Mouse (Mus musculus): ENCODE measurements at regions not wholly inside any gene's neighbourhood (a gene's known extent, or its start where the extent isn't known, plus 50 kb on each side); places are given as distances from the start of the nearest gene placed in this dataset.
"Not testable (repeated sequence)": the region's sequence is repeated elsewhere in the genome, so short reads cannot be mapped to it uniquely, and the experiment has no call there.

DNA sequence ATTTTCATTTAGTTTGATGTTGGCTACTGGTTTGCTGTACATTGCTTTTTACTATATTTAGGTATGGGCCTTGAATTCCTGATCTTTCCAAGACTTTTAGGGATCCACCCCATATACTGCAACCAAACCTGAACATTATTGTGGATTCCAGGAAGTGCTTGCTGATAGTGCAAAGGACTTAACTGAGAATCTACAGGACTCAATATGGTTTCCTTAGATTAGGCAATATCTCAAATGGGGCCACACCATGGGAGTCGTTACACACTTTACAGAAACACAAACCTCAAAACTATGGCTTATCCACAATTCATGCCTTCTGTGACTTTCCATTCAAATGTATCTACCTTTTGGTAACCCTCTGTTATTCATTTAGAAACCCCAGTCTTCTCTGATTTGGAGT, 488.0 kb downstream of the Dad1 start:
- not testable (repeated sequence) for ATAC-seq (replicated peaks; ENCODE audit: insufficient number of reproducible peaks, low FRiP score, low TSS enrichment, poor library complexity, severe bottlenecking)

DNA sequence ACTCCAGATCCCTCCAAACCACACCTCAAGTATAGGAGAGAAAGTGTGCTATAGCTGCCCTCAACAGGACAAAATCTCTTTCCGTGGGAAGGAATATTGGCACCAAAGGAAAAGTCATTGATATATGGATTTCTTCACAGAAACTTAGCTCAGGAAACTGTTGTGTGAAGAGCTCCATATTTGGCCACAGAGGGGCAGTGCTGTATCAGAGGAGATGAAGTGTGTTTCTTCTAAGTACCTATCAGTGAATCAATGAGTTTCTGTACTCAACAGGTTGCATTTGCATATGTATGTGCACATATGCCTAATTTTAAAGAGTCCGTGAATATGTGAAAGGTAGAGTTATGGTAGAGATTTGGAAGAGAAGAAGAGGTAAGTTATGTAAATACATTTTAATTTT, 493.3 kb downstream of the Dad1 start:
- not testable (repeated sequence) for ATAC-seq (replicated peaks; ENCODE audit: insufficient number of reproducible peaks, low FRiP score, low TSS enrichment, poor library complexity, severe bottlenecking)

DNA sequence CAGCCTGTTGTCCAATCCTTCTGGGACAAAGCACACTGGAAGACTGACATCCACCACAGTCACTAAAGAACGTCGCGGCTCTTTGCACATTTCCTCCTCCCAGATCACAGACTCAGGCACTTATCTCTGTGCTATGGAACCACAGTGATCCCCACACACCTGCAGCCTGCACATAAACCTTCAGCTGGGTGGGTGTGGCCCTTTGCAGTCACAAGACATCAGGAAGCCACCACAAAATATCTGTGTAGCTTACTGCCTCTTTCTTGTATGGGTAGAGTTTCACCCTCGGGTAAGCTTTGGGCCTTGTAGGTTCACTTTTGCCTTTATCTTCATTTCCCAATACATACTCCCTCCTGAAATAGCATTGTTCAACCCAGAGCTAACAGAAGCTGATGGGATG, 496.1 kb downstream of the Dad1 start:
- not testable (repeated sequence) for ATAC-seq (replicated peaks; ENCODE audit: insufficient number of reproducible peaks, low FRiP score, low TSS enrichment, poor library complexity, severe bottlenecking)

DNA sequence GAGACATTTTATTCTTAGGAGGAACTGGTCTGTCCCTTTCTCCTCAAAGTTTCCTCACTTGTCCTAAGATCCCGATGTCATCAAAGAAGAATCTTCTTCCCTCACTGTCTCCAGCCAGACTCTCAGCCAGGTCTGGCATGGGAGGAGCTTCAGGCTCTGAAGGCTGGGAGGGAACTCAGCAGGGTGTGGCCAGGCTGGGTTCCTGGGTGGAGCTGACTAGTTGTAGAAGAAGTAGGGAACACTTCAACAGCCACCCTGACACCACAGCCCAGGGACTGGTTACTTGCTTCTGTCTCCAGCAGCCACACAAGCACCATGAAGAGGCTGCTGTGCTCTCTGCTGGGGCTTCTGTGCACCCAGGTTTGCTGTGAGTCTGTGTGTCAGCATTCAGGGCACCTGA, 496.8 kb downstream of the Dad1 start:
- not testable (repeated sequence) for ATAC-seq (replicated peaks; ENCODE audit: insufficient number of reproducible peaks, low FRiP score, low TSS enrichment, poor library complexity, severe bottlenecking)

DNA sequence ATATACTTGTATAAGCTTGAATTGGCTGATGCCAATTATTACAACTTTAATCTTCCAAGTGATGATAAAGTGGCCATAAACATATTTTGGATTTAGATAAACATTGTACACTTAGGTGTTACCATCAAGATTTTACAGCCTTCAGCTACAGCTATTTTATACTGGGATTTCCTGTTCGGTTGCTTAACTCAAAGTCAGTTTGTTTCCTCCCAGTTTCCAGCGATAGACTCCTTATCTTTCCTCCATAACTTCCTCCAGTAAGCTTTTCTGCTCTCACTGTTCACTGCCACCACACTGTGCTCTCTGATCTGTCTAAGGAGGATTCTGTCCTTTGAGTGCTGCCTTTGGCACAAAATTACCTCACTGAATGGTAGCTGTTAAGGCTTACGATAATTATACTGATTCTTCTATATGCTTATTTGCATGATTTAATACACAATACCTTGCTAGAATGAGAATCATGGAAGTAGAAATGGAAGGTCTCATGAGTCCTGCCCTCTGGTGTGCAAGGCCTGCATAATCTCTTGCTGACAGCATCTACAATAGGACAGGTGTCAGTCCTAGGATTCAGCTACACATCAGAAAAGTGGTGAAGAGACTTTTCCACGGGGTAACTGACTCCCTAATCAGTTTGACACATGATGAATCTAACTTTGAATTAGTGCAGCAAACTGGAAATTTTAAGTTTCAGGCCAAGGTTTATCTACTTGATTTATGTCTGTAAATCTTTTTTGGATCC, 503.0 kb downstream of the Dad1 start:
- ATAC-seq (replicated peaks; ENCODE audit: insufficient number of reproducible peaks, low FRiP score, low TSS enrichment, poor library complexity, severe bottlenecking): no peak

DNA sequence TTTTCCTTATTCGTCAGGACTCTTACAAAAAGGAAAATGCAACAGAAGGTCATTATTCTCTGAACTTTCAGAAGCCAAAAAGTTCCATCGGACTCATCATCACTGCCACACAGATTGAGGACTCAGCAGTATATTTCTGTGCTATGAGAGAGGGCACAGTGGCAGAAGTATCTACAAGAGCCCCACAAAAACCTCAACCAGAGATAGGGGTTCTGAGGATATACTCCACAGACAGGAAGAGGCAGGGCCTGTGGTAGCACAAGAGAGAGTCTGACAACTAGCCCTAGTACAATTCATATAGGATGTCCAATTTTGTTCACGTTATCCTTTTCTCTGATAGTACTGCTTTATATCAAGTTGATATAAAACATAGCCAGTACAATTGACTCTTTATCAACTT, 510.4 kb downstream of the Dad1 start:
- not testable (repeated sequence) for ATAC-seq (replicated peaks; ENCODE audit: insufficient number of reproducible peaks, low FRiP score, low TSS enrichment, poor library complexity, severe bottlenecking)

DNA sequence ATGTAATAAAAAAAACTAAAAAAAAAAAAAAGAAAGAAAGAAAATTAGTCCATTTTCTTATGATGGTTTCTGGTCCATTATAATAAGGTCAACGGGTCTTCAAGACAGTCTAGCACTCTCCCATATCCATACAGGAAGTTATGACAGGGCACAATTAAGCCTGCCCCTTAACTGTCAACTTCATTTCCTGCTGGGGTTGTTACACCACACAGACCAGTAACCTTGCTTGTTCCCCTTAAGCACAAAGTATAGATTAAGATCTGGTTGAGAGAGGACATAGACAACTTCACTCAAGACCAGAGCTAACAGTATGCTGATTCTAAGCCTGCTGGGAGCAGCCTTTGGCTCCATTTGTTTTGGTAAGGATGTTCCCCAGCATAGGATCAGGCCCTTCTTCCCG, 511.0 kb downstream of the Dad1 start:
- ATAC-seq (replicated peaks; ENCODE audit: insufficient number of reproducible peaks, low FRiP score, low TSS enrichment, poor library complexity, severe bottlenecking): not testable (repeated sequence)

DNA sequence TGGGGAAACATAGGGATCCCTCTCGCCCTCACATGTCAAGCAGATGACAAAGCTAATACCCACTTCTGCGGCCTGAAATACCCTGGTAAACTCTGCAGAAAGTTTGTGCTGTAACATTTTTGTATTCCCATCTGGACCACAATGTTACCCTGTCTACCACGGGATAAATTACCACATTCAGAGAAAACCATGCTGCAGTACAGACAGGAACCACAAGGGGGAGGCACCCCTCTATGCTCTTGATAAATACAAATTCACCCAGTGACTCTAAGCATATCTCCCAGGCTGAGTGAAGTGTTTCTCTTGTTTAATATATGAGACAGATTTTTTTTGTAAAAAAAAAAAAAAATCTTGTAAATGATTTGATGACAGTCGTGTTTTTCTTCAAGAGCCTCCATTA, 512.7 kb downstream of the Dad1 start:
- not testable (repeated sequence) for ATAC-seq (replicated peaks; ENCODE audit: insufficient number of reproducible peaks, low FRiP score, low TSS enrichment, poor library complexity, severe bottlenecking)

DNA sequence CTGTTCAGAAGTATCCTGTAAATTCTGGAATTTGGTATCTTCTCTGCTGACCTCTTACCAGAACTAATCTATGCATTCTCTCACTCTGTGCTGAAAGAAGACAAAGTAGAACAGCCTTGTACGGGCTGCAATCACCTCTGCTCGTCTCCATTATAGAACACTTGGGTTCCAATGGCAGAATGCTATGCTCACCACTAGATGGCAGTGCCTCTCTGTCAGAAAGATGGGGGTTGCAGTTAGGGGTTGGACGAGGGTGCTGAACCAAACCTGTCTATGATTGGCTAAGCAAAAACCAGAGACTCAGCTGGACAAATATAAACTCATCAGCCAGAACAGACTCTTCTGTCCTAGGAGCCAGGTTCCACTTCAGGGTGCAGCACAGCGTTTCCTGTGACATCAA, 515.9 kb downstream of the Dad1 start:
- ATAC-seq (replicated peaks; ENCODE audit: insufficient number of reproducible peaks, low FRiP score, low TSS enrichment, poor library complexity, severe bottlenecking): not testable (repeated sequence)

DNA sequence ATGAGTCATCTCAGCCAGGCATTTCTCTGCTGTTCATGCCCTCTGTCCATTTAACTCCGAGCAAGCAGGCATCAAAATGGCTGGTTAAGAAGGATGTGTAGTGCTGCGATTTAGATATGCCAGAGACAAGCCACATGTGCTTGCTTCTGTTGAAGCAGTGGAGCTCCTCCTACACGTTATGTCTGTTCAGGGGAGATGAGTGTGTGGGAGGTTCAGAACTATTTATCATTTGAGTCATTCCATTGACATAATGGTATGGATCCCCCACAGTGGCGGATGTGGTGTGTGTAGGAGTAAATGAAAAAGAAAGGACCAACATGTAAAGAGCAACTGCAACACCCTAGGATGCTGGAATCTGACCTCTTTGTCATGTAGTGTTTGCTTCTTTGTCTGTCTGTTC, 517.6 kb downstream of the Dad1 start:
- not testable (repeated sequence) for ATAC-seq (replicated peaks; ENCODE audit: insufficient number of reproducible peaks, low FRiP score, low TSS enrichment, poor library complexity, severe bottlenecking)

DNA sequence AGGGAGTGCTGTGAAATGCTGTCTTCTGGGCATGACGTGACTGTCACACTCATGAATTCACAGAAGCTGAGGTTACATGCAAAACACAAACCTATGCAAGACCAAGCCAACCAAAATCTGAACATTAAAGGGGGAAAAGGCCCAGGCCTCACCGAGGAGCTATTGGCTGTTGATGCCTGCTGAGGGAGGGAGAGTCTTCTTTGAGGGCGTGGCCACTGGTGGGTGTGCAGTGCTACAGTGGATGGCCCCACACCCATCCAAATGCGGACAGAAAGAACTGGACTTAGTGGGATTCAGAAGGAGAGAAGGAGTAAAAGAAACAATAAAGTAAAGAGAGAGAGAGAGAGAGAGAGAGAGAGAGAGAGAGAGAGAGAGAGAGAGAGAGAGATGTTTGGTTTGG, 522.3 kb downstream of the Dad1 start:
- not testable (repeated sequence) for ATAC-seq (replicated peaks; ENCODE audit: insufficient number of reproducible peaks, low FRiP score, low TSS enrichment, poor library complexity, severe bottlenecking)

DNA sequence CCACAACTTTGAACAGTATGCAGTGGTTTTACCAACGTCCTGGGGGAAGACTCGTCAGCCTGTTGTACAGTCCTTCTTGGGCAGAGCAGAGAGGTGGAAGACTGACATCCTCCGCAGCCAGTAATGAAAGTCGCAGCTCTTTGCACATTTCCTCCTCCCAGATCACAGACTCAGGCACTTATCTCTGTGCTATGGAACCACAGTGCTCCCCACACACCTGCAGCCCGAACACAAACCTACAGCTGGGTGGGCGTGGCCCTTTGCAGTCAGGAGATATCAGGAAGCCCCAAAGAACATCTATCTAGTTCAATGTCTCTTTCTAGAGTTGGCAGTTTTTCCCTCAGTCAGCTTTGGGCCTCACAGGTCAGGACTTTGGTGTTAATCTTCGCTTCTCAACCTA, 524.0 kb downstream of the Dad1 start:
- not testable (repeated sequence) for ATAC-seq (replicated peaks; ENCODE audit: insufficient number of reproducible peaks, low FRiP score, low TSS enrichment, poor library complexity, severe bottlenecking)

DNA sequence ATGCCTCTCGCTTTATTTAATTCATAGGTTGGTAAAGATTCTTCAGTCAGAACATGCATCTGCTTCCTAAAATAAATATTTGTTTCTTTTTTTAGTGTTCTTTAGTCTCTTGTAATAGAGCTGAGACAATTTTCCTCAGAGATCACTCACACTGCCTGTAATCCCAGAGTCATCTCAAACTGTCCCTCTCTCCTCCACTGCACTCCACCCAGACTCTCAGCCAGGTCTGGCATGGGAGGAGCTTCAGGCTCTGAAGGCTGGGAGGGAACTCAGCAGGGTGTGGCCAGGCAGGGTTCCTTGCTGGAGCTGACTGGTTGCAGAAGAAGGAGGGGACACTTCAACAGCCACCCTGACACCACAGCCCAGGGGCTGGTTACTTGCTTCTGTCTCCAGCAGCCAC, 524.8 kb downstream of the Dad1 start:
- not testable (repeated sequence) for ATAC-seq (replicated peaks; ENCODE audit: insufficient number of reproducible peaks, low FRiP score, low TSS enrichment, poor library complexity, severe bottlenecking)

DNA sequence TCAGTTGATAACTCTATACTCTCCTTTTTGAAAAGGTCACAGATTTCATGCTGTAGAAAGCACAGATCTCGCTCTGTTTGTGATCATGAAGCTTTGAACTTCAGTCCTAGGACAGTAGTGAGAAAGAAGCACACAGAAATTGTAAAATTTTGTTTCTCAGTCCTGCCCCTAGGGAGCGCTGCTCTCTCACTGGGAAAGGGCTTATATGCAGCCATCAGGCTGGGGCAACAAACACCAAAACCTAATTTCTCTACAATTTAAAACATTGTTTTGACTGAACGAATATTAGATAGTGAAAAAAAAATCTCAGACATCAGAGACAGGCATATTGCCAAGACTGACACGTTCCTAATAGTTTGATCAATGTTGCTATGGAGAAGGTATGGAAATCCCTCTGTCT, 527.0 kb downstream of the Dad1 start:
- not testable (repeated sequence) for ATAC-seq (replicated peaks; ENCODE audit: insufficient number of reproducible peaks, low FRiP score, low TSS enrichment, poor library complexity, severe bottlenecking)

DNA sequence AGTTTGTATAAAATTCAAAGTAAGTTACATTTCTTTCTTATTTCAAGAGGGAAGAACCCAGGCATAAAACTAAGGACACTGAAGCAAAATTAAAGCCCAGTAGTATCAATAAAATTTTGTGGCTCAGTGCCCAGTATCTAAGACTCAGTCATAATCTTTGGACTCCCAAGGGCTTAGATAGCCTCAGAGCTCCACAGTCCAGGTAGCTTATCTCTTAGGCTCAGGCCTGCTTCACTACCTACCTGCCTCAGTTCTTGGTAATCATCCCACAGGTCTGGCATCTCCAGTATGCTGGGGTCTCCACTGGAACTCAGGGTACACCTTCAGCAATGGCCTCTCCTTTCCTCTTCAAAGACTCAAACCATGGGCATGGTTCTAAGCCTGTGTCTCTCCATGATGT, 530.3 kb downstream of the Dad1 start:
- ATAC-seq (replicated peaks; ENCODE audit: insufficient number of reproducible peaks, low FRiP score, low TSS enrichment, poor library complexity, severe bottlenecking): not testable (repeated sequence)

DNA sequence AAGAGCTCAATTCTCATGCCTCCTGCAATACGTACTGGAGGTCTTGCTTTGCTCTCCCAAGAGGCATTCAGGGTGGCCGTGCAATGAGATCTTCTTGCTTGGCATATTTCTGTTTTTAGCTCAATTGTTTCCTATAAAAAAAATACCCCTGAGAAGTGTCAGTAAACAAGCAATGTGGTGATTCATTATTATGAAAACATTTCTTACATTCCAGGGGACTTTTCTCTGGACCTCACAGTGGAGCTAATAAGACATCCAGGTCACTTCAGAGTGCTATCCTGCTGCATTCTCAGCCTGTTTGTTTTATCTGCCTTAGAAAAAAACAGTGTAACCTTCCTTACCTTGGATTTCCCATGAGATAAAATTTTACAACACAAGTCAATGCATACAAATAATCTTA, 532.0 kb downstream of the Dad1 start:
- ATAC-seq (replicated peaks; ENCODE audit: insufficient number of reproducible peaks, low FRiP score, low TSS enrichment, poor library complexity, severe bottlenecking): not testable (repeated sequence)

DNA sequence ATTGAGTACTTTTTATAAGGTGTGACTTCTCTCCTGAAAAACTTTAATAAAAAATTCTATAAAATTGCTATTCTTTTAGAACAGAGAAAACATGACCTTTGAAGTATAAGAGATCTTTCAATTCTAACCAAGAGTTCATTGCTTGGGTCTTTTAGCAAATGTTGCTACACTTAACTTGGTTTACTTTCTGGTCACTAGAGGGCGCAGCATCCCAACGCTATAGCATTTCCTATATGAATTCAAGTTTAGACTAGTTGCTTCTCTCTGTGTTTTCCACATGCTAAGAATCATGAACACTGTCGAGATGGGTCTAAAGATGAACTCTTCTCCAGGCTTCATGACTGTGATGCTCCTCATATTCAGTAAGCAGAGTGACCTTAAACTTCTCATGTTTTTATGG, 544.3 kb downstream of the Dad1 start:
- ATAC-seq (replicated peaks; ENCODE audit: insufficient number of reproducible peaks, low FRiP score, low TSS enrichment, poor library complexity, severe bottlenecking): not testable (repeated sequence)

DNA sequence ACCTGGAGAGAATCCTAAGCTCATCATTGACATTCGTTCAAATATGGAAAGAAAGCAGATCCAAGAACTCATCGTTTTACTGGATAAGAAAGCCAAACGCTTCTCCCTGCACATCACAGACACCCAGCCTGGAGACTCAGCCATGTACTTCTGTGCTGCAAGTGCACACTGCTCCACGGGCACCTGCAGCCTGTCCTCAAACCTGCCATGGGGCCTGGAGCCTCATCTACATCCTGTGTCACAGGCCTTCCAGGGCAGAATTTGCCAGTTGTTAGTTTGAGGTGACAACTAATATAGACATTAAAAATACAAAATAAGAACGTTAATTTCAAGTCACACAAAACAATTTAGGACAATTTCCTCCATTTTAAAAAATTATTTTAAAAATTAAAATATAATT, 549.6 kb downstream of the Dad1 start:
- ATAC-seq (replicated peaks; ENCODE audit: insufficient number of reproducible peaks, low FRiP score, low TSS enrichment, poor library complexity, severe bottlenecking): not testable (repeated sequence)

DNA sequence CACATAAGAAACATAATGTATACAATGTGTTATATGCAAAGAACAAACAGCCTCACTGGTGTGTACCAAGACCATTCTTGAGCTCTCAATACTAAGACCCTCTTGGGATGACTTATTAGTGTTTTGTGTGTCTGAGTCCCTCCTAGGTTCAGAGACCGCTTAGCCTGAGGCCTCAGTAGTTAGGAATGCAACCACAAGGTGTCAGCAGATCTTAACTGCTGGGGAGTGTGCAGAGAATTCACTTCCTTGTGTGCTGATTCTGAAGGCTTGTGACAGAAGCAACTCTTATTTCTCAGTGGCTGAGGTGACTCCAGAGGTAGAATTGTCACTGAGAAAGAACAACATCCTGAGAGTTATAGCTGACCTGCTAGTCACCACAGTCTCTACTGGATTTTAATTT, 550.3 kb downstream of the Dad1 start:
- not testable (repeated sequence) for ATAC-seq (replicated peaks; ENCODE audit: insufficient number of reproducible peaks, low FRiP score, low TSS enrichment, poor library complexity, severe bottlenecking)

DNA sequence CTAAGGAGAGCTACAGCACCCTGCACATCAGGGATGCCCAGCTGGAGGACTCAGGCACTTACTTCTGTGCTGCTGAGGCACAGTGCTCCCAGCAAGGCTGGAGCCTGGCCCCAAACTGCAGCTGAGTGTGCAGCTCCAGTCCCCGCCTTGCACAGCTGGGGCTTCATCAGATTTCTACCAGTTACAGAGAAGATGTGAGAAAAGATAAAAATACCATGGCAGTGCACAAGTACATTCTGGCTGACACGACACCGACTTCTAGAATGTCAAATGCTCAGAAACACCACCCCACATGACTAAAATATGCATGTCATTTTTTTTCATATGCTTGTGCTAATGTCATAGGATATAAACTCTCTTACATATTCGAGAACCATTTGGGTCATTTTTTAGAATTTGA, 569.8 kb downstream of the Dad1 start:
- ATAC-seq (replicated peaks; ENCODE audit: insufficient number of reproducible peaks, low FRiP score, low TSS enrichment, poor library complexity, severe bottlenecking): not testable (repeated sequence)

Data from monocyte, adult 5-6 weeks (primary cell).